Mouse (Mus musculus): ENCODE results near the gene Crispld2. TPM values are rescaled to one million over a fixed set of nuclear protein-coding genes. Genes with fewer than 3 reads are reported as not detected.

Gene Crispld2
- total and polyA plus RNA-seq, 3 experiments: 1.7 to 2.2 TPM; not detected in 1

- no peak overlapping the region for H3K27ac ChIP-seq (ENCODE audit: control insufficient read depth, low read depth, low read length)
- H3K9ac ChIP-seq (ENCODE audit: control insufficient read depth, low read depth, low read length, poor library complexity, severe bottlenecking): no peak overlapping the region
- H3K79me2 ChIP-seq (ENCODE audit: control insufficient read depth, insufficient read depth, low read length, poor library complexity): no peaks in the 10 kb centered on the region
- TF ChIP-seq CHD1 (IDR thresholded peaks at IDR 0.05; ENCODE audit: low read depth, low read length): no peak
- no peak for TF ChIP-seq GABPA (IDR thresholded peaks at IDR 0.05; ENCODE audit: low read depth, low read length)
- TF ChIP-seq MYB (IDR thresholded peaks at IDR 0.05; ENCODE audit: low read depth, low read length): no peak
- no peaks in the 10 kb centered on the region for H3K4me1 ChIP-seq (ENCODE audit: control insufficient read depth in 1 of 2, insufficient read depth in 2 of 2, low read length in 2 of 2)
- H3K36me3 ChIP-seq (ENCODE audit: control insufficient read depth in 1 of 2, insufficient read depth in 2 of 2, low read length in 2 of 2): no peaks in the 10 kb centered on the region; a peak in 1 of 4 replicates
- DNase-seq (ENCODE audit: low read depth, low spot score): no peak
- no peaks in the 10 kb centered on the region for H3K9me3 ChIP-seq (replicated peaks; ENCODE audit: insufficient read depth, low read length)
- H3K4me3 ChIP-seq (ENCODE audit: control insufficient read depth in 1 of 2, insufficient read depth in 1 of 2, low read depth in 2 of 2, low read length in 2 of 2): no peak overlapping the region
- H3K27me3 ChIP-seq (ENCODE audit: control insufficient read depth in 1 of 2, insufficient read depth in 2 of 2, low read length in 2 of 2): no peaks in the 10 kb centered on the region
Observed at GRCm38 (mm10) chr8:120083261-120083660, 91.0 kb downstream of the Crispld2 start.

GRCm38 (mm10) chr8:120084783-120085182 is 92.5 kb downstream of the Crispld2 start:
- Histone ChIP-seq H3K27ac (ENCODE audit: control insufficient read depth, low read depth, low read length) (no peak overlapping the region), H3K9ac (ENCODE audit: control insufficient read depth, low read depth, low read length, poor library complexity, severe bottlenecking) (no peak overlapping the region), H3K36me3 (ENCODE audit: control insufficient read depth in 1 of 2, insufficient read depth in 2 of 2, low read length in 2 of 2) (no peaks in the 10 kb centered on the region; a peak in 1 of 4 replicates), H3K4me3 (ENCODE audit: control insufficient read depth in 1 of 2, insufficient read depth in 1 of 2, low read depth in 2 of 2, low read length in 2 of 2) (no peak overlapping the region), H3K27me3 (ENCODE audit: control insufficient read depth in 1 of 2, insufficient read depth in 2 of 2, low read length in 2 of 2) (no peaks in the 10 kb centered on the region), H3K79me2 (ENCODE audit: control insufficient read depth, insufficient read depth, low read length, poor library complexity) (no peaks in the 10 kb centered on the region), H3K9me3 (replicated peaks; ENCODE audit: insufficient read depth, low read length) (no peaks in the 10 kb centered on the region), H3K4me1 (ENCODE audit: control insufficient read depth in 1 of 2, insufficient read depth in 2 of 2, low read length in 2 of 2) (no peaks in the 10 kb centered on the region)
- DNase-seq (ENCODE audit: low read depth, low spot score): no peak
- no peak for TF ChIP-seq TAL1 (IDR thresholded peaks at IDR 0.05; ENCODE audit: low read length)
- TF ChIP-seq BHLHE40 (IDR thresholded peaks at IDR 0.05; ENCODE audit: borderline replicate concordance, low read depth, low read length): no peak
- no peak for TF ChIP-seq KAT2A (conservative IDR thresholded peaks at IDR 0.05; ENCODE audit: low read depth, low read length)
- no peak for TF ChIP-seq MXI1 (IDR thresholded peaks at IDR 0.05; ENCODE audit: low read depth, low read length)
- no peak for TF ChIP-seq ZMIZ1 (IDR thresholded peaks at IDR 0.05; ENCODE audit: low read depth, low read length)
- TF ChIP-seq SIN3A (IDR thresholded peaks at IDR 0.05; ENCODE audit: low read length): no peak
- TF ChIP-seq ZNF384 (IDR thresholded peaks at IDR 0.05; ENCODE audit: low read depth, low read length): no peak
- no peak for TF ChIP-seq ZKSCAN1 (IDR thresholded peaks at IDR 0.05; ENCODE audit: low read depth, low read length)
- TF ChIP-seq USF1 (IDR thresholded peaks at IDR 0.05; ENCODE audit: low read depth, low read length): no peak
- no peak for TF ChIP-seq MYC (IDR thresholded peaks at IDR 0.05; ENCODE audit: low read depth, low read length)
- no peak for TF ChIP-seq RCOR1 (IDR thresholded peaks at IDR 0.05; ENCODE audit: low read depth, low read length)
- no peak for TF ChIP-seq CHD2 (IDR thresholded peaks at IDR 0.05; ENCODE audit: low read length)
- no peak for TF ChIP-seq MAFK (IDR thresholded peaks at IDR 0.05; ENCODE audit: borderline replicate concordance, low read depth, low read length)
- no peak for TF ChIP-seq CHD1 (IDR thresholded peaks at IDR 0.05; ENCODE audit: low read depth, low read length)
- no peak for TF ChIP-seq USF2 (IDR thresholded peaks at IDR 0.05; ENCODE audit: borderline replicate concordance in 1 of 2, insufficient read depth in 1 of 2, low read depth in 1 of 2, low read length in 2 of 2)
- no peak for TF ChIP-seq MYB (IDR thresholded peaks at IDR 0.05; ENCODE audit: low read depth, low read length)

Measured in MEL (cell line).